Mouse (Mus musculus) spleen, adult 10 weeks (tissue): ENCODE measurements around the gene Tceal1. TPM values are rescaled to one million over a fixed set of nuclear protein-coding genes. Genes with fewer than 3 reads are reported as not detected.

Experiments used
- polyA plus RNA-seq: library from polyadenylated mRNA; stranded (reverse); fragments of 350-450 nt; fragmentation: Illumina TruSeq; extraction: RNeasy Lipid Tissue Mini Kit (QIAGEN cat#74804); gene quantifications from one replicate; pipeline ENCODE4 v1.2.3, GENCODE M21; 2015; ENCODE audit warnings: low replicate concordance; ENCODE audit not compliant: insufficient read depth

Tceal1 gene
- 2.8 TPM for polyA plus RNA-seq

GRCm38 (mm10) chrX:136707446-136708167 is at the start of gene Tceal1:
Gene Tceal1 (plus strand): TSS chrX:136707982.

GRCm38 (mm10) chrX:136743459-136743858 is 35.7 kb downstream of the Tceal1 start, which contains the start of gene Morf4l2:
Gene Morf4l2 (minus strand): TSS chrX:136743690.

Other genes starting within 250 kb of the Tceal1 start
- gene Kir3dl1, start 190.0 kb upstream of the Tceal1 start, polyA plus RNA-seq: not detected
- not detected for gene Kir3dl2, start 163.9 kb upstream of the Tceal1 start, polyA plus RNA-seq
- 4.0 TPM for gene Tceal3, start 117.1 kb upstream of the Tceal1 start, polyA plus RNA-seq
- gene Morf4l2, start 35.7 kb downstream of the Tceal1 start, polyA plus RNA-seq: 154 TPM
- not detected for gene Glra4, start 72.2 kb downstream of the Tceal1 start, polyA plus RNA-seq
- gene Plp1, start 114.7 kb downstream of the Tceal1 start, polyA plus RNA-seq: 6.1 TPM
- gene Rab9b, start 160.8 kb downstream of the Tceal1 start, polyA plus RNA-seq: not detected
- not detected for gene H2bfm, start 219.3 kb downstream of the Tceal1 start, polyA plus RNA-seq